Mouse (Mus musculus) small intestine, adult 2 months (tissue): ENCODE data around the gene Panx1. TPM values are rescaled to one million over a fixed set of nuclear protein-coding genes. Genes with fewer than 3 reads are reported as not detected.

Experiments
- H3K27ac ChIP-seq: fragments of 200-500 bp; 2 replicates; pipeline ENCODE4 v1.5.1; 2012; ENCODE audit warnings: low read depth, low read length, control low read depth, inconsistent platforms; ENCODE audit not compliant: insufficient read depth
- H3K27me3 ChIP-seq: fragments of 200-500 bp; 2 replicates; pipeline ENCODE4 v1.6.1; 2012; ENCODE audit warnings: mild to moderate bottlenecking, moderate library complexity, low read length, inconsistent platforms; ENCODE audit not compliant: control insufficient read depth, insufficient read depth
- H3K36me3 ChIP-seq: fragments of 200-500 bp; 2 replicates; pipeline ENCODE4 v1.6.1; 2012; ENCODE audit warnings: mild to moderate bottlenecking, low read length, control low read depth, inconsistent platforms; ENCODE audit not compliant: control insufficient read depth, insufficient read depth
- H3K4me1 ChIP-seq: fragments of 200-500 bp; 2 replicates; pipeline ENCODE4 v1.6.1; 2012; ENCODE audit warnings: low read length, inconsistent platforms, mixed read lengths; ENCODE audit not compliant: control insufficient read depth, insufficient read depth, insufficient read length
- H3K4me3 ChIP-seq: fragments of 200-500 bp; 2 replicates; pipeline ENCODE4 v1.5.1; 2012; ENCODE audit warnings: low read depth, mild to moderate bottlenecking, control low read depth, inconsistent platforms, low read length, moderate library complexity
- CTCF ChIP-seq: fragments of 200-500 bp; IDR thresholded peaks from 2 replicates; pipeline ENCODE4 v1.5.1; 2012; ENCODE audit warnings: low read depth, mild to moderate bottlenecking, control low read depth, inconsistent platforms, low read length, moderate library complexity, mixed read lengths; ENCODE audit not compliant: insufficient replicate concordance, insufficient read length; ENCODE audit errors: extremely low read depth
- POLR2A ChIP-seq: fragments of 200-500 bp; IDR thresholded peaks from 2 replicates; pipeline ENCODE4 v1.6.1; 2012; ENCODE audit warnings: low read depth, mild to moderate bottlenecking, control low read depth, inconsistent platforms, low read length, moderate library complexity
- WGBS: fragments of 180-500 bp; shearing (Covaris S2); methylation state at CpG from one replicate; pipeline ENCODE4 v1.1.7; 2018; 5-methylcytosine and 5-hydroxymethylcytosine counted together
- polyA plus RNA-seq: library from polyadenylated mRNA; depleted of rRNA; stranded (reverse); fragments of >200 nt; gene quantifications from 2 replicates; pipeline ENCODE4 v1.2.3, GENCODE M21; 2012

Gene Panx1
- polyA plus RNA-seq, 1 experiment, result 134 TPM

GRCm38 (mm10) chr9:15004298-15004685 is 41.0 kb downstream of the Panx1 start:
- WGBS, result 82% methylated on average over 9 of the region's 9 CpGs
- Histone ChIP-seq H3K27ac (no peak overlapping the region), H3K4me3 (no peak overlapping the region), H3K4me1 (no peaks in the 10 kb centered on the region), H3K27me3 (no peaks in the 10 kb centered on the region), H3K36me3 (peaks cover 36% of the 10 kb centered on the region)
- TF ChIP-seq CTCF (no peak), POLR2A (no peak)

DNA sequence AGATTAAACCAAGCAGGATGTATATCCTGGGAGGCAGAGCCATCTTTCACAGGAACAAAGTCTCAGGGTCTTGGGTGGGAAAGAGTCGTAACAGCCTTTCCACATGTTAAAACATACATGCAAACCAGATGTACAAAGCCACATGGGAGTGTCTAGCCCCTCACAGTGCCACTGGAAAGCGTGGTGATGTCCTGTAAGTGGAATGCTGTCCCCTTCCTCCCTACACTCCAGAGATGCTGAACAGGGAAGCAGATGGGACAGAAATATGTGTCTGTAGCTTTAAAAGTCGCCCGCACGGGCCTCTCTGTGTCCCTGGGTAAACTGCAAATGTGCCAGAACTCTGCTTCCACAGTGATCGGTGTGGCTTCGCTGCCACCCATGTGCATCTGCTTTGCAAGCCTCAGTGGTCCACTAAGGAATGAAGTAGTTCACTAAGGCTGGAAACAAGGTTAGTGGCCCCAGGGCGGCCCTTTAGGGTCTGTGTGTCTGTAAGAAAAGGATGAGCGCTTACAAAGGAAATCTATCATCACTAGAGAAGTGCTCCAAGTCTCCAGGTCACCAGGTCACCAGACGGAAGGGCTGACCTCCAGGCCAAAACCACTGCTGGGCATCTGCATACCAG is 41.5 kb downstream of the Panx1 start:
- no peak overlapping the region for H3K4me3 ChIP-seq
- H3K4me1 ChIP-seq, result no peaks in the 10 kb centered on the region
- 74% methylated on average over 10 of the region's 10 CpGs for WGBS
- H3K27me3 ChIP-seq, result no peaks in the 10 kb centered on the region
- no peak overlapping the region for H3K27ac ChIP-seq
- H3K36me3 ChIP-seq, result peaks cover 33% of the 10 kb centered on the region
- no peak for TF ChIP-seq CTCF
- TF ChIP-seq POLR2A, result no peak

GRCm38 (mm10) chr9:15002995-15003613 is 42.2 kb downstream of the Panx1 start:
- 81% methylated on average over 6 of the region's 6 CpGs for WGBS
- H3K4me1 ChIP-seq, result no peaks in the 10 kb centered on the region
- no peaks in the 10 kb centered on the region for H3K27me3 ChIP-seq
- TF ChIP-seq POLR2A, result no peak
- TF ChIP-seq CTCF, result no peak
- no peak overlapping the region for H3K4me3 ChIP-seq
- H3K27ac ChIP-seq, result no peak overlapping the region
- peaks cover 32% of the 10 kb centered on the region for H3K36me3 ChIP-seq

DNA sequence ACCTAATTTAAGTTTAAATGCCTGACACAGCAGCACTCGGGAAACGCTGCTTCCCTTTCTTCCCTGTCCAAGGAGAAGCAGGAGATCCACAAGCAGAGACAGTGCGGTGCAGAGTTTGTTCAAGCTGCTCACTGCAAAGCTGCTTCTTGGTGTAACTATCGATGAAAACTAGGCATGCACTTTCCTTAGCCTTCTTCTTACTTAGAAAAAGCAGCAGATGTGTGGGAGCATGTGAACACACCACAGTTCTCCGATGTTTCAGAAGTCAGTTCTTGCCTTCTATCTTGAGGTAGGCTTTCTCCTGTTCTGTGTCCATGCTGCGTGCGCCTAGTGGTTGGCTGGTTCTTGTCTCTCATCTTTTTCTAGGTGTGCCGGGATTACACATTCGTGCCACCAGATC is 46.5 kb downstream of the Panx1 start:
- WGBS, result 89% methylated on average over 9 of the region's 9 CpGs
- H3K4me1 ChIP-seq, result no peaks in the 10 kb centered on the region
- 0 out of 2 replicates have a peak, but pooled peaks cover 3% of the 10 kb centered on the region for H3K36me3 ChIP-seq
- TF ChIP-seq POLR2A (no peak), CTCF (no peak)
- H3K27me3 ChIP-seq, result no peaks in the 10 kb centered on the region
- H3K4me3 ChIP-seq, result no peak overlapping the region
- no peak overlapping the region for H3K27ac ChIP-seq

GRCm38 (mm10) chr9:14997271-14998055 is 47.8 kb downstream of the Panx1 start:
- WGBS, result 81% methylated on average over 11 of the region's 11 CpGs
- no peaks in the 10 kb centered on the region for H3K4me1 ChIP-seq
- H3K27me3 ChIP-seq, result no peaks in the 10 kb centered on the region
- no peaks in the 10 kb centered on the region for H3K36me3 ChIP-seq
- H3K4me3 ChIP-seq, result no peak overlapping the region
- TF ChIP-seq POLR2A (no peak), CTCF (no peak)
- H3K27ac ChIP-seq, result no peak overlapping the region

GRCm38 (mm10) chr9:14995525-14995924 is 49.8 kb downstream of the Panx1 start:
- Histone ChIP-seq H3K4me1 (no peaks in the 10 kb centered on the region), H3K36me3 (no peaks in the 10 kb centered on the region), H3K27me3 (no peaks in the 10 kb centered on the region), H3K4me3 (no peak overlapping the region), H3K27ac (no peak overlapping the region)
- WGBS, result 44% methylated on average over 1 of the region's 1 CpGs
- TF ChIP-seq POLR2A, result no peak
- TF ChIP-seq CTCF, result no peak
